Mouse (Mus musculus) ES-Bruce4 (cell line): ENCODE results near the gene Mrfap1.

ENCODE experiments used
- CTCF ChIP-seq: IDR thresholded peaks from one replicate; pipeline ENCODE4 v1.8.1; 2011; ENCODE audit warnings: low read depth, low read length
- POLR2A ChIP-seq: IDR thresholded peaks from one replicate; pipeline ENCODE4 v1.8.1; 2011; ENCODE audit warnings: low read length; ENCODE audit not compliant: insufficient read depth

DNA sequence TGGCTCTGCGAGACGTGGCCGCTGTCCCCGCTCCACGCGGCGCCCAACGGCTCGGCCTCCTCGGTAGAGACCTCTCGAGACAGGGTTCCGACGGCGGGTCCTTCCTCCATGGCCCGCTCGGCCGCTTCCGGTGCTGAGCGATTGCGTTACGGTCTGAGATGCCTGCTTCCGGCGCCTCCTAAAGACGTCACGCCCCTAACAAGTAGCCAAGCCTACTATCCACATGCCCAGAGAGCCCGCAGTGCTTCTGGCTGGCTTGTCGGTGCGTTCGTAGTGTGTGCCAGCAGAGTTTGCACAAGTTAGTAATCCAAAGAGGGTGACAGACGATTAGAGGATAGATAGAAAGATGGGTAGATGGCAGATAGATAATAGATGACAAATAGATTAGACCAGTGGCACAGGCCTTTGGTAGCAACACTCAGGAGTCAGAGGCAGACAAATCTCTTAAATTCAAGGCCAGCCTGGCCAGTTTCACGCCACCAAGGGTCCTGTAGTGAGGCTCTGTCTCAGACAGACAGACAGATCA lies 48.0 kb downstream of the Mrfap1 start, which contains the start of gene Bloc1s4:
- TF ChIP-seq CTCF, result no peak
- TF ChIP-seq POLR2A, result peak; percentile 90
